Mouse (Mus musculus) cerebellum, postnatal 4 days (tissue): ENCODE results near the gene Dach1.

Experiments
- DNase-seq, 2 experiments: peaks; one replicate each; pipeline ENCODE4 v3.0.0; 2022; ENCODE audit warnings: low spot score in 2 of 2, mixed read lengths in 1 of 2

The Dach1 gene

DNA sequence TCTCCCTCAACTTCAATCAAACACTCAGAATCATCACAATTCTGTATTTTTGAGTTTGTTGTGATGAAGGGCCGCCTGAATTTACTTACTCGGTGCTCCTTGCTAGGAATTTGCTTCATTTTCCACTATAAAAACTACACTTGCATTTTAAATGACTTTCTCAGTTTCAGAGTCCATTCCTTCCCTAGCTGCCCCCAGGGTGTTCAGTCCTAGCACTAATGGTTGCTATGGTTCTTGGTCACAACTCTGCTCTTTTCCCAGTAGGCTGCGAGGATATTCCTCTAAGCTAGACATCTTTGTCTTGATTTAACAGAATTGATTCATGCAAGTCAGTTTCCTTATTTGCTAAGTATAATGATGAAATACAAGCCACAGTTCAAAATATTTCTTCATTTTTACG is 319.1 kb downstream of the Dach1 start:
- no peak for DNase-seq

DNA sequence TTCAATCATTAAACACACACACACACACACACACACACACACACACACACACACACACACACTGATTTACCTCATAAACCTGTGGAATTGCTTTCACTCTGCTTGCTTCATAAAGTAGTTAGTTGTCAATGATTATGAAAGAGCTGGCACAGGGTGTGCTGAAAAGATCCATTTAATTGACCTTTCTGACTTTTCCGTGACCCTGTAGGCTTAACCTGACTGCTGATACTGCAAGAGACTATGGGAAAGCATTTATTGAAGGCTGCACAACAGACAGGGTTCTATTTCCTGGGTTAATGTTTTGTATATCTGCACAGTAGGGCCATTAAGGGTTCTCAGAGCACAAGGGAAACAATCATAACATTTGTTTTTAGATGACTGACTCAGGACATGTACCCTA is 321.9 kb downstream of the Dach1 start:
- no peak for DNase-seq

DNA sequence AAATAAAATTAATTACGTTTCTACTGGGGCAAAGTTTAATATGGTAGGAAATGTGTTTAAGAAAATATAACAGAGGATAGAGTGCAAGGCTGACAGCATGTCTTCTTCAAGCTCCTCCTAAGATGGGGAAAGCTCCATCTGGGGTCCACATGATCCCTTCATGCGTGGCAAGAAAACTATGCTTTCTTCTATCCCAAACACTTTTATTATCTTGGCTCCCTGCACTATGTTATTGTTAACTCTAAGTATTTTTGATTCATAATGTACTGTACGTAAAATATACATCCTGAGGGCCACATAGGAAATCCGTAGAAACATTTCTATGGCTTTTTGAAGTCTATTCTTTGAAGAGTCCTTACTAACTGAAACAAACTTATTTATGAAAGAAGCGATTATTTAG is 330.3 kb downstream of the Dach1 start:
- DNase-seq, result no peak

DNA sequence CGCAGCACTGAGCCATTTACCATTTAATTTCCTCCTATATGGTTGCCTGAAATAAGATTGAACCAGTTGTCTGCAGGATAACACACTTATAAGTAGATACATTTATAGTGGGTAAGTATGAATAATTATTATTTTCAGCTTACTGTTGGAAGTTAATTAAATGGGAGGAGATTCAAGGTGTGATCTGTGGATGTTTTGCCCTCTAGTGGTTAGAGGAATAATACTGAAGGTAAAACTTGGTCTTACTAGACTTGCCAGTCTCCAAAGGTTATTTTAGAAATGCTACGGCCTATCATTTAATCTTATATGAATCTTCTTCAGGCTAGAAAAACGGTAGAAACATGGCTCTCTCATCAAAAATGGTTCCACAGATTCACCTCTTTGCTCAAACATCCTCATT is 339.7 kb downstream of the Dach1 start:
- DNase-seq, result no peak

GRCm38 (mm10) chr14:97814555-97815175 is 354.9 kb downstream of the Dach1 start:
- no peak for DNase-seq

- DNase-seq, result no peak
Observed at GRCm38 (mm10) chr14:97813557-97813956, 356.0 kb downstream of the Dach1 start.

DNA sequence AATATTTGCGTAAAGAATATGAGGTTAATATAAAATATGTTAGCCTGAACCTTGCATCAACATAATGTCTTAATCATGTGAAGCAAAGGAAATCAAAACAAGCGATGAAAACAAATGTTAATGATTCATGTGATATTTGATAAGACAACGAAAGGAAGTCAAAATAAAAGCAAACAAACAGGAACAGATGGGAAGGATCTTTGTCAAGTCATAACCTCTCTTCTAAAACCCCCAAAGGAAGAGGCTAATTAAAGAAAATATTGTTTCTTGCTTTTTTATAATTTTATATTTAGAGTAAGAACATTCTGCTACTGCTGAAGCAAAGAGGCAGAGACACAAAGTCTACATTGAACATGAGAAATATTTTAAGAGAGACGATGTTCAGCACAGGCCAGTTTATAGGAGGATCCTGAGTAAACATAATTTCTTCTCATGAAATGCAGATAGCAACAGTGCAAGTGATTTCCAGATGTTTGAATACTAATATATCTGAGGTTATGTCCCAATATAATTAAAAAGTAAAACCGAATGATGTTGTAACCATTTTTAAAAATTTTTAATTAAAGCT is 374.1 kb downstream of the Dach1 start:
- DNase-seq, result no peak

DNA sequence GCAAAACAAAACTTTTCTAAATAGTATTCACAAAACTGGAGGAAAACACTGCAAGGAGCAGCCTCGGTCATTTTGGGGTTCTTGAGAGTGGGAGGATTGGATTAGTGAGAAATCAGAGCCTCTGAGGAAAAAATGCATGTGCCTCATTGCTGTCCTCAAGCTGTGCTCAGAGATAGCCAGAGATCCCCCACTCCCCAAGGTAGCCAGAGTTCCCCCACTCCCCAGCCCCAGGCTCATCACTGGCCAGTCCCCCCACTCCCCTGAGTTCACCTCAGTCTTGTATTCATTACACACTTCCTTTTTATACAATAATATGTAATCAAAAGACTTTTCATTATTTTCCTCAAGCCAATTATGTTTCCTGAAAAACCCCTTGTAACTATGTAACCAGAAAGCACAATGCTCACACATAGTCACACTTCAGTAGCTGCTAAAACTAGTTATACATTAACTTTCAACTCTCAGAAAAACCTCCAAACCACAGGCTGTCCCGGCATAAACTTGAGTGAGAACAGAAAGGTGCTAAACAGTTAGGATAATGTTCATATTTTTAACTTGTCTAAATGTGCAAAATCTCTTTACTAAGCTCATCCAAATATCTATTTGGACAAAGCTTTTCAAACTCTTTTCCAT is 395.3 kb downstream of the Dach1 start:
- DNase-seq, result no peak

DNA sequence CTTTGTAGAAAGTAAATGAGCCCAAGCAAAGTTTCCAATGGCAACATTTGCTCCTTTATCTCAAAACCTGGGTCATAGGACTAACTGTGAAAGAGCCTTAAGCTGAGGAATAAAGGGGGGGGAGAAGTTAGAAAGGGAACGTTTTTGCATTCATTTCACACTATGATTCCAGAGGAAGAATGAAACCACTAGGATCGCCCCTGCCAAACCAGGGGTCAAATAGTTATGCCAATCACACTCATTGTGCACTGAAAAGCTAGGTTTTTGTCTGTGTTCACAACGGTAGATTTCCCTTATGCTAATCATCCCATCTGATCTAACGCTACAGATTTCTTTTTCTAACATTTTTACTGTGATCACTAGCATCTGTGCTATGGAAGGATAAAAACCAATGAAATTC is 415.2 kb downstream of the Dach1 start:
- DNase-seq, result no peak

DNA sequence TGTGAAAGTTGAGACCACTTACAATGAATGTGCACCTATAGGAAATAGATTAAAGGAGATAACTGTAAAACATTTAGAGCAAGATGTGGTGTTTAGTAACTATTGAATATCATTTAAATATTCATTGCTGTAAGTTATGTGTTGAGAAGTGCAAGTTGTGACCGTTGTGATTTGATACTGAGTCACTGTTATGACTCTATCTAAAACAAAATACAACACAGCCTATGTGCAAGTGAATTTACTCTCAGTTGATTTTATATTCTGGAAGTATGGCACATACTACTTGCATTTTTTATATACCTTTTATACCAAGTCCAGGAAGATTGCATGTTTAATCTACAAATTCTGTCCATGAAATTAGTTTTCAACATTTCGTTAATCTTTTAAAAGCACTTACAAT is 415.6 kb downstream of the Dach1 start:
- no peak for DNase-seq

DNA sequence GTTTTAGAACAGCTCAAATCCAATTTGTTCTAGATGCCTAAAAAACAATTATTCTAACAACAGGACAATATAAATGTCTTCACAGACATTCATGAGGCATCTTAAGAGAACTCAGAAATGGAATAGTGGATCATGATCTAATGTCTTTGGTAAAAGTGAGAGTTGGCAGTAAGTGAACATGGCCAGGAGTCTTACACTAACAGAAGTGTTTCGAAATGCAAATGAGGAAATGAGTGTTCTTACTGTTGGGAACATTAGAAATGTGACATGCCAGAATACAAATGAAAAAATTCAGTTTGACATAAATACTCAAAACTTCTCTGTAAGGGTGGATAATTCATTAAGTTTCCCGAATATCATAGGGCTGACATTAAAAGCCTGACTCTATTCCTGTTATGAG is 426.3 kb downstream of the Dach1 start:
- no peak for DNase-seq

DNA sequence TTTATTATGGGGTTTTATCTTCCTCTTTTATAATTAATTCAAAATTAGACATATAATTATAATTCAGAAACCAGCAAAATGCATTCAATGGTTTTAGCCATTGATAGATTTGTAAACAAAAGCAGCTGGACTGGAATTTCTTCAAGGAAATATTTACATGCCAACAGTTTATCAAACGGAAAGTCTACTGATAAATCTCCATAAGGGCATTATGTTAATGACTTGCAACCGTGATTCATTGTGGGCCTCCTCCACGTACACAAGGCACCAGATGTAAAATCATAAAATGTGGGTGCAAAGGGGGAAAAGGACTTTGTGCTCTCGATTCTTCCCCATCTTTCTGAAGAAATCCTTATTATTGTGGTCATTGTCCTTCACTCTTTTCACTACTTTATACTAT is 426.8 kb downstream of the Dach1 start:
- DNase-seq, result no peak
